Mouse (Mus musculus) forebrain, embryonic 12.5 days (tissue): ENCODE results near the gene Unk. TPM values are rescaled to one million over a fixed set of nuclear protein-coding genes. Genes with fewer than 3 reads are reported as not detected.

Source experiments
- ATAC-seq: fragments of 200-750 bp; cut with Nextera tagmentation; 2 replicates; pipeline ENCODE4 v1.8.0; 2017; ENCODE audit warnings: moderate TSS enrichment; ENCODE audit not compliant: low FRiP score
- H3K27ac ChIP-seq: fragments of 300-500 bp; sonication (generic); 2 replicates; pipeline ENCODE4 v1.5.1; 2016; ENCODE audit warnings: mild to moderate bottlenecking
- H3K27me3 ChIP-seq: fragments of 300-500 bp; sonication (generic); 2 replicates; pipeline ENCODE4 v1.6.1; 2016; ENCODE audit warnings: mild to moderate bottlenecking
- H3K36me3 ChIP-seq: fragments of 300-500 bp; sonication (generic); replicated peaks from 2 replicates; pipeline ENCODE4 v1.6.1; 2016; ENCODE audit warnings: mild to moderate bottlenecking
- H3K4me1 ChIP-seq: fragments of 300-500 bp; sonication (generic); 2 replicates; pipeline ENCODE4 v1.6.1; 2016
- H3K4me2 ChIP-seq: fragments of 300-500 bp; sonication (generic); 2 replicates; pipeline ENCODE4 v1.6.1; 2016; ENCODE audit warnings: mild to moderate bottlenecking, moderate library complexity
- H3K4me3 ChIP-seq: fragments of 300-500 bp; sonication (generic); replicated peaks from 2 replicates; pipeline ENCODE4 v1.5.1; 2016; ENCODE audit warnings: mild to moderate bottlenecking
- H3K9ac ChIP-seq: fragments of 300-500 bp; sonication (generic); 2 replicates; pipeline ENCODE4 v1.6.1; 2016; ENCODE audit warnings: mild to moderate bottlenecking
- H3K9me3 ChIP-seq: fragments of 300-500 bp; sonication (generic); 2 replicates; pipeline ENCODE4 v1.6.1; 2016
- WGBS: fragments of 180-500 bp; shearing (Covaris S2); methylation state at CpG from one replicate; pipeline ENCODE4 v1.1.7; 2016; 5-methylcytosine and 5-hydroxymethylcytosine counted together
- polyA plus RNA-seq: library from polyadenylated mRNA; unstranded; fragments of >200 nt; fragmentation: Nextera tagmentation; extraction: Ambion mirVana; gene quantifications from 2 replicates; pipeline ENCODE4 v1.2.1, GENCODE M21; 2016

The Unk gene
- polyA plus RNA-seq, 1 experiment from 2014 or later, result 47.9 TPM

GRCm38 (mm10) chr11:116023771-116024355 lies 6.3 kb upstream of the Unk start:
- Histone ChIP-seq H3K27me3 (no peaks in the 10 kb centered on the region), H3K36me3 (peaks cover 18% of the 10 kb centered on the region; the same call in 1 of the 2 replicates), H3K9me3 (no peaks in the 10 kb centered on the region), H3K4me1 (peaks cover 13% of the 10 kb centered on the region), H3K4me3 (peak overlapping the region; percentile 98), H3K9ac (peak overlapping the region; percentile 97), H3K27ac (peak overlapping the region; percentile 99), H3K4me2 (peak overlapping the region; percentile 58)
- ATAC-seq, result peak; percentile 62
- under 1% methylated on average over 47 of the region's 57 CpGs for WGBS

DNA sequence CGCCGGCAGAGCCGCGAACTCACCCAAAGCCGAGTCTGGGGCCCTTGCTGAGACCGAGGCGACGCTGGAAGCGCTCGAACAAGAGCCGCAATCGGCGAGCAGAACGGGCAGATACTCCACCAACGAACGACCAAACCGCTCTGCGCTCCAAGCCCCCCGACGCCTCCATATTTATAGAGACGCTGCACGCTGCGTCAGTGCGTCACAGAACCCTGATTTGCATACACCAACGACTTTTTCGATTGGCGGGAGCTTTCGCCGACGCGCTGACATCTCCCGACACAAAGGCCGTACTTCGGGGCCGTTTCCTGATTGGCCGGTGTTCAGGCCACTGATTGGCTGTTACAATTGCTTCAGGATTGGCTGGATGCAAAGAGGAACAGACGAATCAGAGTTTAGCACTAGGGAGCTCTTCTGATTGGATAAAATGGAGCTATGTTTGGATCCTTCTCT lies 5.7 kb upstream of the Unk start:
- H3K9ac ChIP-seq, result peak overlapping the region; percentile 97
- WGBS, result under 1% methylated on average over 37 of the region's 37 CpGs
- peak overlapping the region; percentile 99 for H3K27ac ChIP-seq
- ATAC-seq, result peak; percentile 95
- H3K4me2 ChIP-seq, result peak overlapping the region; percentile 58
- peaks cover 18% of the 10 kb centered on the region; the same call in 1 of the 2 replicates for H3K36me3 ChIP-seq
- H3K9me3 ChIP-seq, result no peaks in the 10 kb centered on the region
- peak overlapping the region; percentile 98 for H3K4me3 ChIP-seq
- peaks cover 13% of the 10 kb centered on the region for H3K4me1 ChIP-seq
- no peaks in the 10 kb centered on the region for H3K27me3 ChIP-seq

- Histone ChIP-seq H3K36me3 (peaks cover 17% of the 10 kb centered on the region; the same call in 1 of the 2 replicates), H3K9ac (no peak overlapping the region), H3K4me2 (no peak overlapping the region), H3K27me3 (no peaks in the 10 kb centered on the region), H3K4me3 (no peak overlapping the region), H3K4me1 (peaks cover 13% of the 10 kb centered on the region), H3K27ac (no peak overlapping the region; the same call in 1 of the 2 replicates), H3K9me3 (no peaks in the 10 kb centered on the region)
- ATAC-seq, result no peak
- WGBS, result 91% methylated on average over 3 of the region's 3 CpGs
Measured at GRCm38 (mm10) chr11:116025056-116025845, 4.9 kb upstream of the Unk start.

- no peaks in the 10 kb centered on the region for H3K9me3 ChIP-seq
- peaks cover 19% of the 10 kb centered on the region for H3K4me1 ChIP-seq
- WGBS, result 81% methylated on average over 4 of the region's 4 CpGs
- H3K27me3 ChIP-seq, result no peaks in the 10 kb centered on the region
- no peak within 1 kb of the TSS for H3K27ac ChIP-seq
- H3K4me2 ChIP-seq, result no peak within 1 kb of the TSS
- ATAC-seq, result no peak
- no peak within 1 kb of the TSS for H3K4me3 ChIP-seq
- no peaks in the 10 kb centered on the region for H3K36me3 ChIP-seq
- H3K9ac ChIP-seq, result no peak within 1 kb of the TSS
Measured at GRCm38 (mm10) chr11:116027756-116028155, 2.4 kb upstream of the Unk start, which contains the start of gene H3f3b. TSS of gene H3f3b (minus strand) at chr11:116027962.

DNA sequence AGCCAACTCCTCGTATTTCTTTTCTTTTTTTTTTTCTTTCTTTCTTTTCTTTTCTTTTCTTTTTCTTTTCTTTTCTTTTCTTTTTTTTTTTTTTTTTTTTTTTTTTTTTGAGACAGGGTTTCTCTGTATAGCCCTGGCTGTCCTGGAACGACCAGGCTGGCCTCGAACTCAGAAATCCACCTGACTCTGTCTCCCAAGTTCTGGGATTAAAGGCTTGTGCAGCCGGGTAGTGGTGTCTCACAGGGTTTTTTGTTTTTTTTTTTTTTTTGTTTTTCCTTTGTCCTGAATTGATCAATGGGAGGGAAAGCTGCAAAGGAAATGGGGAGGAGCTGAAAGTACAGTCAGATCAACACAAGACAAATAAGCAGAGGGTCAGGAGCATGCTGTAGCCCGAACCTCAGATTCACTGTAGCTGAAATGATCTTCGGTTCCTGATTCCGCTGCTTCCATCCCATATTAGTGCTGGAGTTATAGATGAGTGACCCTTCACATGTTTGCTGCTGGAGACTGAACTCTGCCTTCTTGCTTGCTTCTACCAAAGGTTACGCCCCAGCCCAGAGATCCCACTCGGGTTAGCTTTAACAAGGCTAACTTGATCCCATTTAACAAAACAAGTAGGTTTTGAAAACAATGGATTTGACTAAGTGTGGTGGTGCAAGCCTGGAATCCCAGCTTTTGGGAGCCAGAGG lies 1.8 kb upstream of the Unk start:
- Histone ChIP-seq H3K4me3 (no peak overlapping the region), H3K9ac (no peak overlapping the region), H3K9me3 (no peaks in the 10 kb centered on the region), H3K27me3 (no peaks in the 10 kb centered on the region), H3K4me2 (no peak overlapping the region), H3K36me3 (peaks cover under 1% of the 10 kb centered on the region; the same call in 1 of the 2 replicates), H3K27ac (no peak overlapping the region), H3K4me1 (peaks cover 25% of the 10 kb centered on the region)
- WGBS, result 79% methylated on average over 9 of the region's 9 CpGs
- ATAC-seq, result no peak

- Histone ChIP-seq H3K4me3 (peak overlapping the region; percentile 76), H3K9ac (no peak overlapping the region), H3K9me3 (no peaks in the 10 kb centered on the region), H3K27ac (no peak overlapping the region), H3K4me2 (peak overlapping the region; percentile 55), H3K27me3 (no peaks in the 10 kb centered on the region), H3K4me1 (peaks cover 26% of the 10 kb centered on the region), H3K36me3 (peaks cover 3% of the 10 kb centered on the region; the same call in 1 of the 2 replicates)
- WGBS, result 82% methylated on average over 6 of the region's 6 CpGs
- ATAC-seq, result no peak
Measured at GRCm38 (mm10) chr11:116029086-116029865, 846 bp upstream of the Unk start.

DNA sequence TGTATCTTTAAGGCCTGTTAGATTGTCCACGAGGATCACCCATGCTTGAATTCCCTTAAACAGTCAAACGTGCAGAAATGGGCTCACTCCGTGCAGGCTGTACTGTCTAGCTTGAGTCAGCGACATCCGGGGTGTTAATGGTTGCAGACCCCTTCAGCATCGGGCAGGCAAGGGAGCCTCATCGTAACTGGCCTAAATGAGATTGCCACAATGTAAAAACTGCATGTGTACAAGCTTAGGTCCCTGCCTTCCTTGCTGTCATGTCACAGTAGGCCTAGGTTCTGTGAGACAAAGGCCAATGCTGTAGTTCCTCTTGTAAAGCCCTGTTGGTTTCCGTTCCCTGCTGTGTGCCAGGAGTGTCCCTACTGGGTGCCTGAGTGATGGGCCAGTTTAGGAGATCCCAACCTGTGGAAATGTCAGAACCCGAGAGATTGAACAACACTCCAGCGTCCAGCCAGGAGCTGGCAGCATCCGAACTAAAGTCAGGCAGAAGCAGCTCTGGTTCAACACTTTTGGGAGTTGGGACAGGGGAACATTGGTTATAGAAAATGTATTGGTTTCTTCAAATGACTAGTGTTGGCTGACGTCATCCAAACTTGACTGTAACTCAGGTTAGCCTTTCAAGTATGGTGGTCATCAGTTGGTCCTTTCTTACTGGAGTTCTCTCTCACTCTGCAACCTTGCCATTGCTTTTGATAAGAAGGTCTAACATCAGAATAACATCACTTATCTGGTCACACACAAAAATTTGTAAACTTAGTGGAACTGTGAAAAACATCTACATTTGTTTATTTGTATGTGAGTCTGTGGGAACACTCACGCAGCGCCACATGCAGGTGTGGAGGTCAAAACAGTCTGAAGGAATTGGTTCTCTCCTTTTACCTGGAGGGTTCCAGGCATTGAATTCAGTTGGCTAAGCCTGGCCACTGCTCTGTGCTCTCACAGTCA lies 1.1 kb downstream of the Unk start:
- Histone ChIP-seq H3K36me3 (peaks cover 9% of the 10 kb centered on the region), H3K9me3 (no peaks in the 10 kb centered on the region), H3K27me3 (no peaks in the 10 kb centered on the region), H3K4me3 (peak overlapping the region; percentile 76), H3K9ac (peak overlapping the region; percentile 94), H3K4me1 (peaks cover 26% of the 10 kb centered on the region), H3K27ac (peak overlapping the region; percentile 99), H3K4me2 (peak overlapping the region; percentile 95)
- 29% methylated on average over 14 of the region's 14 CpGs for WGBS
- peak; percentile 20 for ATAC-seq

GRCm38 (mm10) chr11:116034584-116034983 lies 4.5 kb downstream of the Unk start:
- no peak overlapping the region for H3K9ac ChIP-seq
- H3K4me3 ChIP-seq, result no peak overlapping the region
- H3K27me3 ChIP-seq, result no peaks in the 10 kb centered on the region
- H3K4me2 ChIP-seq, result no peak overlapping the region
- no peak for ATAC-seq
- peaks cover 27% of the 10 kb centered on the region for H3K36me3 ChIP-seq
- WGBS, result 95% methylated on average over 6 of the region's 6 CpGs
- no peaks in the 10 kb centered on the region for H3K9me3 ChIP-seq
- H3K27ac ChIP-seq, result no peak overlapping the region
- H3K4me1 ChIP-seq, result peaks cover 28% of the 10 kb centered on the region

- Histone ChIP-seq H3K4me2 (no peak overlapping the region), H3K9me3 (no peaks in the 10 kb centered on the region), H3K9ac (no peak overlapping the region), H3K27me3 (no peaks in the 10 kb centered on the region), H3K36me3 (peaks cover 43% of the 10 kb centered on the region), H3K27ac (no peak overlapping the region), H3K4me3 (no peak overlapping the region), H3K4me1 (peaks cover 19% of the 10 kb centered on the region)
- no peak for ATAC-seq
- WGBS, result 91% methylated on average over 3 of the region's 3 CpGs
Measured at GRCm38 (mm10) chr11:116036671-116037070, 6.5 kb downstream of the Unk start.

DNA sequence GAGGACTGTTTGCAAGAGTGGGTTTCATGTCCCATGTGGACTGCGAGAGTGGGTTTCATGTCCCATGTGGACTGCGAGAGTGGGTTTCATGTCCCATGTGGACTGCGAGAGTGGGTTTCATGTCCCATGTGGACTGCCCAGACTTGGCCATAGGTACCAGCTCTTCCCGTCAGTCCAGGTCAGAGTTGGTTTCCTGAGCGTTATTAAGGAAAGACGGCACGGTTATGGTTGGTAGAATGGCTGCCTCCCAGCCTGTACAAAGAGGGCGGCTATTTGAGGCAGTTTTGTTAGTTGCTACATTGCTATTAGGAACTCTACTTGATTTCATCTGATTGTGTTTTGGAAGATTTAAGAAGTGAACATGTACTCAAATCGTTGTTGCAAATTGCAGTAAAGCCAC lies 7.7 kb downstream of the Unk start:
- Histone ChIP-seq H3K27me3 (no peaks in the 10 kb centered on the region), H3K27ac (no peak overlapping the region), H3K4me1 (peaks cover 9% of the 10 kb centered on the region), H3K4me3 (no peak overlapping the region), H3K9me3 (no peaks in the 10 kb centered on the region), H3K9ac (no peak overlapping the region), H3K4me2 (no peak overlapping the region), H3K36me3 (peaks cover 53% of the 10 kb centered on the region)
- WGBS, result 94% methylated on average over 9 of the region's 9 CpGs
- ATAC-seq, result no peak

GRCm38 (mm10) chr11:116040593-116040992 lies 10.5 kb downstream of the Unk start:
- H3K4me2 ChIP-seq, result no peak overlapping the region
- H3K27me3 ChIP-seq, result no peaks in the 10 kb centered on the region
- no peak overlapping the region for H3K9ac ChIP-seq
- H3K9me3 ChIP-seq, result no peaks in the 10 kb centered on the region
- no peak overlapping the region for H3K27ac ChIP-seq
- H3K4me3 ChIP-seq, result no peak overlapping the region
- no peak for ATAC-seq
- peaks cover 2% of the 10 kb centered on the region; the same call in 1 of the 2 replicates for H3K4me1 ChIP-seq
- H3K36me3 ChIP-seq, result peaks cover 65% of the 10 kb centered on the region
- 93% methylated on average over 6 of the region's 6 CpGs for WGBS
